Mouse (Mus musculus): Measurements from ENCODE around the gene Klhl12. TPM values are rescaled to one million over a fixed set of nuclear protein-coding genes. Genes with fewer than 3 reads are reported as not detected.

The Klhl12 gene
- polyA plus RNA-seq, 1 experiment, result 9.5 TPM

DNA sequence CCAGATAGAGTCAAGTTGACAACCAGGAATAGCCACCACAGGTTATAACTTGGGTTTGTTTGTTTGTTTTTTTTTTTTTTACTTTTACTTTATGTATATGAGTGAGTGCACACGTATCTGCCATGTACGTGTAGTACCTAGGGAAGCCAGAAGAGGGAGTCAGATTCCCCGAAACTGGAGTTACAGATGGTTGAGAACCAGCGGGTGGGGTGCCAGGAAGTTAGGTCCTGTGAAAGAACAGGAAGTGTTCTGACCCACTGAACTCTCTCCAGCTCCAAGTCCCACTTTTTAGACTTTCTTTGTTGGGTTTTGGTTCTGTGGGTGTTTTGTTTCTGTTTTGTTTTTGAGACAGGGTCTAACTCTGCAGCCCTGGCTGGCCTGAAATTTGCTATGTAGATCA lies 19.9 kb upstream of the Klhl12 start:
- no peak for TF ChIP-seq GATA1 (IDR thresholded peaks at IDR 0.05; ENCODE audit: low read length)

DNA sequence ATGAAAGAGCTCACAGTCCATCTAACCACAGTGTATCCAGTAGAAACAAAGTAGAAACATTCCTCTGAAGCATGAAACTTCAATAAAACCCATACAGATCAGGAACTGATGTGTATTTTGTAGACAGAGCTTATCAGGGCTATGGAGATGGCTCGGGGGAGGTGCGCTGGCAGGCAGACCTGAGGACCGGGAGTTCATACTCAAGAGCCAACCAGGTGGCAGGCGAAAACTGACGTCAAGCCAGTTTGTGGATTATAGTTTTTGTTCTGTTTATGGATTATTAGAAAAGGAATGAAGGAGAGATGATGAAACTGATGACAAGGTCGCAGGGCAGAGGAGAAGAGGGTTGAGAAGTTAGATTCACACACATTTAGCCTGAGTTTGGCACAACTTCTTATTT lies 14.9 kb upstream of the Klhl12 start:
- no peak for TF ChIP-seq GATA1 (IDR thresholded peaks at IDR 0.05; ENCODE audit: low read length)

DNA sequence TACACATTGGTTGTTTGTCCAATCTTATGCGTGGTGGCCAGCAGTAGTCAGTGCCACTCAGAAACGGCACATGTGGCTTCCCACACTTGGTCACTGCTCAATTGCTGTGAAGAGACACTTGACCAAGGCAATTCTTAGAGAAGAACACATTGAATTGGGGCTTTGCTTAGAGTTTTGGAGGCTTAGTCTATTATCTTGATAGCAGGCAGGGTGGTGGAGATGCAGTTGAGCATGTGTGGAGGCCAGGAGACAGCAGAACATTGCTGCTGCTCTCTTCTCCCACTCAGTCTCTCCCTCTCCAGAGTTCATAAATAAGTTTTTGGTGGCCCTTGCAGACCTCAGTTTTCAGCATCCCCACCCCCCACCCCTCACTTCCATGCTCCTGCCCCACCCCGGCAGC lies 12.9 kb upstream of the Klhl12 start:
- TF ChIP-seq GATA1 (IDR thresholded peaks at IDR 0.05; ENCODE audit: low read length), result no peak

DNA sequence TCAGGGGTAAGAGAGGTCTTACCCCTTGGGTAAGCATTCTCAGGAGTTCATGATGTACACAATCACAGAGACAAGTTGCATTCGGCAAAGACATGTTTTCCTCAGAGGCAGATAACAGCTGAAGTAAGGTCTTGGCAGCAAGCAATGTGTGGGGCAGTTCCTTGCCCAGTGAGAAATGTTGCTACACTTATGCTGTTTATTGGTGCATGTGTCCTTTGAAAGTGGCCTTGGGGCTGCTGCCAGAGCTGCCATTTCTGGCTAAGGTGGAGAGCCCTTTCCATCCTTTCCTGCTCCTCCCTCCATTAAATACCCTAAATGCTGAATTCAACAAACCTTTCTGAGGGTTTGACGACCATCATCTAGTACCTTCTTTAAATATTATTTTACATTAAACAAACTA lies 9.9 kb upstream of the Klhl12 start:
- TF ChIP-seq GATA1 (IDR thresholded peaks at IDR 0.05; ENCODE audit: low read length), result no peak

DNA sequence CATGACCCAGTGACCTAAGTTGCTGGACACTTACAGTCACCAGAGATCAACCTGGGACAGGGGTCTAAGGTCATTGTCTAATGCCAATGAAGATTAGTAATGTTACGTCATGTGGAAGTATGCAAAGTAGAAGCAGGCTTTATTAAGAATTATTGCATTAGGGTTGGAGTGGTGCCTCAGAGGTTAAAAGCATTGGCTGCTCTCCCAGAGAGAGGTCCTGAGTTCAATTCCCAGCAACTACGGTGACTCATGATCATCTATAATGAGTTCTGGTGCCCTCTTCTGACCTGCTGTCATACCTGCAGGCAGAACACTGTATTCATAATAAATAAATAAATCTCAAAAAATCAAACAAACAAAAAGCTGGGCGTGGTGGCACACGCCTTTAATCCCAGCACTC lies 5.1 kb upstream of the Klhl12 start:
- no peak for TF ChIP-seq GATA1 (IDR thresholded peaks at IDR 0.05; ENCODE audit: low read length)

DNA sequence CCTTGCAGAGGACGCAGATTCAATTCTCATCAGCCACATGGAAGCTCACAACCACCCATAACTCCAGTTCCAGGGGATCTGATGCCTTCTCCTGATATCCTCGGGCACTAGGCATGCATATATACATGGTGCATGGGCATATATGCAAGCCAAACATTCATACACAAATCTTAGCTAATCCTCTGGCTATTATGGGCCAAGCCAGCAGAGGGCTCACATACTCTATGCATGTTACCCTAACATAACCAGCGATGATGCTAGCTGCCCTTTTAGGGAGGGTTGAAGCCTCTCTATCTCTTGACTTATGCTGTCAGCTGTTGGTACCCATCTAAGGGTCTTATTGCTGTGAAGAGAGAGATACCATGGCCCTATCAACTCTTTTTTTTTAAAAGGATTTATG lies 4.3 kb upstream of the Klhl12 start:
- no peak for TF ChIP-seq GATA1 (IDR thresholded peaks at IDR 0.05; ENCODE audit: low read length)

DNA sequence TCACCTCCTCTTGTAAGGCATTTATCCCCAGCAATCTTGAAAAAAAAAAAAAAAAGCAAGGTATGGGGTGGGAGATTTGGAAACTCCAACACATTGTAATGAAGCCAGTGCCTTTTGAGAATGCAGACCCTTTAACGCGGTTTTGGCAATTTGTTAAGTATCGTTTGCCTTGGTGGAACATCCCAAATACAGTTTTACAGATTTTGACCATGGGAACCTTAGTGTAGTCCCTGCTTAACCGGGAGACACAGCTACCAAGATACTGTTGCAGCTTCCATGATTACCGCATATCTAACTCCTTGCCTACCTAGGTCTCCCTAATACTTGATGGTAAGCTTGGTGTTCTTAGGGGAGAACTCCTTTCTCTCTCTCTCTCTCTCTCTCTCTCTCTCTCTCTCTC lies 729 bp downstream of the Klhl12 start:
- TF ChIP-seq GATA1 (IDR thresholded peaks at IDR 0.05; ENCODE audit: low read length), result no peak

DNA sequence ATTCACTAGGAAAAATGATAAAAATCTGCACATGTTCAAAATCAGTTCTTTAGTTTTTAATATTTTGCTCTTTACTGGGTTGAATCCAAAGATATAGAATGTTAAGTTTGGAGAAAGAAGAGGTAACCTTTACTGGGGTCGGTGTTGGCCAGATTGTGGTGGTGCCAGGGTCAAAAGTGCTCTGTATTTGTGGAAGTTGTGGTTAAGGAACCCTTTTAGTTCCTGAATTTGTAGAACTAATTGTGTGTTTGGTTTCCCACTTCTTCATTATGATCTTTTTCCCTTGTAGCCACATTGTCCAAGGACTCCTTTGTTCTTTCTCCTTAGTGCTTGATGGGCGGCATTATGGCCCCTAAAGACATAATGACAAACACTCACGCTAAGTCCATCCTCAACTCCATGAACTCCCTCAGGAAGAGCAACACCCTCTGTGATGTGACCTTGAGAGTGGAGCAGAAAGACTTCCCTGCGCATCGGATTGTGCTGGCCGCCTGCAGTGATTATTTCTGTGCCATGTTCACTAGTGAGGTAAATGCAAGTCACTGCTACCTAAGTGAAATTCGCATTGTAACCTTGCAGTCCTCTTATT lies 2.9 kb downstream of the Klhl12 start:
- no peak for TF ChIP-seq GATA1 (IDR thresholded peaks at IDR 0.05; ENCODE audit: low read length)

DNA sequence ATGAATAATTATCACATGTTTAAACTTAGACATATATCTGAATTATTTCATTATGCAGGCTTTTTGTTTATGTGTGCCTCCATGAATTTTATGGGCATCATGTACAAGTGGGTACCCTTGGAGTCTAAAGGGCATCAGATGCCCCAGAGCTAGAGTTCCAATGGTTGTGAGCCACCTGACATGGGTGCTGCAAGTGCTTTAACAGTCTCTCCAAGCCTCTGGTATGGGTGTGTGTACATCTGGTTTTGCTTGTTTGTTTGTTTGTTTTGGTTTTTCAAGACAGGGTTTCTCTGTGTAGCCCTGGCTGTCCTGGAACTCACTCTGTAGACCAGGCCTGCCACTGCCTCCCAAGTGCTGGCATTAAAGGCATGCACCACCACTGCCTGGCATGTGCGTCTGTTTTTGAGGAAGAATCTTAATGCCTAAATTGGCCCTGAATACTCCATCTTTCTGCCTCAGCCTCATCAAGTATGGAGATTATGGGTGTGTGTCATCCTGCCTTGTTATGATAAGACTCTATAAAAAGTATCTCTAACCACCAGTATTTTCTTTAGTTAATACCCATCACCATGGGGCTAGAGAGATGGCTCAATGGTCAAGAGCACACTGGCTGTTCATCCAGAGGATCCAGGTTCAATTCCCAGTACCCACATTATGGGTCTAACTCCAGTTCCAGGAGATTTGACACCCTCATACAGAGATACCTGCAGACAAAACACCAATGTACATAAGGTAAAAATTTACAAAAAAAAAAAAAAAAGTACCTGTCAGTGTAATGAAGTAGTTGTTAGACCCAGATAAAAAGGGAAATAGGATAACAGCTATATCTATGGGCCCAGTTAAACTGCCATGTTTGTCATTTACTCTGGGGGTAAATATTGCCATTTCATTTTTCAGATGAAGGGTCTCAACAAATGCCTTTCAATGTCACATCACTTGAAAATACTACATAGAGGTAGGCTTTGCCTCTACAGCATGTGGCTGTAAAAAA lies 5.3 kb downstream of the Klhl12 start:
- TF ChIP-seq GATA1 (IDR thresholded peaks at IDR 0.05; ENCODE audit: low read length), result peak; percentile 66

DNA sequence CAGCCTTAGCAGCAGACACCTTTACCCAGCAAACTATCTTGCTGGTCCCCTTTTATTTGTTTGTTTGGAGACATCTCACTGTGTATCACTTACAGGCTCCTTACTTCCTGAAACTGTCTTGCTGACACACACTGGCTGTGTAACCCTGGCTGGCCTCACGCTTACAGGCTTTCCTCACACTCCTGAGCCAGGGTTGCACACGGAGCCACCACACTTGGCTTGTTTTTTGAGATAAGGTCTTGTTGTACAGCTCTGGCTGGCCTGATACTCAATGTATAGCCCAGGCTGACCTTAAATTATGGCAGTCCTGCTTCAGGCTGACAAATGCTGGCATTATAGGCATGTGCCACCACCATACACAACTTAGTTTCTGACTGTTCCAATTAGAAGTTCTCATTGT lies 29.3 kb downstream of the Klhl12 start:
- TF ChIP-seq GATA1 (IDR thresholded peaks at IDR 0.05; ENCODE audit: low read length), result no peak

DNA sequence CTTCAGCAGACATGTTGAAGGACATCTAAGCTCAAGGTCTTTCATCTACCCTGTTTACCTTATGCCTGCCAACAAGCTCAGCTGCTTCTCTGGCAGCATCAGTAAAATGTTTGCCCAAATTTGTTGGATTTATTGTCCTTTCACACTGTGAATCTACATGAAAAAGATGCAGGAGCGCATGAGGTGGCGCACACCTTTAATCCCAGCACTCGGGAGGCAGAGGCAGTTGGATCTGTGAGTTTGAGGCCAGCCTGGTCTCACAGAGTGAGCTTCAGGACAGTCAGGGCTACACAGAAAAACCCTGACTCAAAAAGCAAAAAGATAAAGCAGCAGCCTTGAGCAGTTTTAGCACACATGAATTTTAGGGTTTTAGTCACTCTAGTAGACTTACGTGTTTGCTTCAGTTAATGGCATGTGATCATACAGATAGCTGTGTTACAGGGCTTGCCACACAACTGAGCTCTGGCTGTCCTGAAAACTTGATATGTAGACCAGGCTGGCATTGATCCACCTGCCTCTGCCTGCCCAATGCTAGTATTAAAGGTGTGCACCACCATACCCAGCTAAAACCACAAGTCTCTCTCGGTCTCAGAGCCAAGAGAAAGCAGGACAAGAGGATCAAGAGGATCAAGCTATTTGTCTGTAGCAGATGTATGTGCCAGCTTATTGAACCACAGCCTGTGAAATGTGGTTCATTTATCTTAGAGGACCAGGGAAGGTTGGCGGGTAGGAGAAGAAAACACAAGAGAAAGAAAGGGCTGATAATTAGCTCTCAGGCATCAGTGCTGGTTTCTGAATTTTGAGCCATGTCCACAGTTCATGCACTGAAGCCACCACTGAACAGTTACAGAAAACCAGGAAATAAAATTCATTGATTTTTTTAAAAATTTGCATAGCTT lies 35.8 kb downstream of the Klhl12 start:
- TF ChIP-seq GATA1 (IDR thresholded peaks at IDR 0.05; ENCODE audit: low read length), result no peak

DNA sequence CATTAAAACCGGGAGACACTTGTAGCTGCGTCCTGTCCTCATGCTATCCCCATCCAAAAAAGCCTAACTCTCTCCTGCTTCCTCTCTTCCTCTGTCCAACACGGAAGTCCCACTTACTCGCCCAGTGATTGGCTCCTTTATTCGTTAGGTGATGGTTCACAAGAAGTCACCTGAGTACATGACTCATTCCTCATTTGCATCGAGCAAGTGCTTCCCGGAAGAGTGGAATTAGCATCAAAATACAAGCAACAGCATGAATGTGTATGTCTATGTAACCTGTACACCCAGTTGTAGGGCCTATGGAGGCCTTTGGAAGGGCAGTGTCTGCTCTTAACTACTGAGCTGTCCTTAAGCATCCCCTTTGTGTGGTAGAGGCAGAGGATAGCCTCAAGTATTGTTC lies 36.9 kb downstream of the Klhl12 start:
- TF ChIP-seq GATA1 (IDR thresholded peaks at IDR 0.05; ENCODE audit: low read length), result no peak

DNA sequence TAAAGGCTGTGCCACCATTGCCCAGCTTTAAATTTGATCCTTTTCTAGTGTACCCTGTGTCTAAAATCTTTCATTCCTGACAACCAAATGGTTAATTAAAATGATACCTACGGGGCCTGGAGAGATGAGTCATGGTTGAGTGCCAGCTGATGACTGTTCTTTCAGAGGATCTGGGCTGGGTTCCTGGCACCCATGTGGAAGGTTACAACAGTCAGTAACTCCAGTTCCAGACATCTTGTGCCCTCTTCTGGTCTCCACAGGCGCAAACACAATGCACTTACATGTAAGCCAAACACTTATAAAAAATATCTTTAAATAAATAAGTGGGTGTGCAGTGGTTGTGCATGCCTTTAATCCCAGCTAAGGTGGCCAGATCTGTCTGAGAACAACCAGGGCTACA lies 38.2 kb downstream of the Klhl12 start:
- TF ChIP-seq GATA1 (IDR thresholded peaks at IDR 0.05; ENCODE audit: low read length), result no peak

DNA sequence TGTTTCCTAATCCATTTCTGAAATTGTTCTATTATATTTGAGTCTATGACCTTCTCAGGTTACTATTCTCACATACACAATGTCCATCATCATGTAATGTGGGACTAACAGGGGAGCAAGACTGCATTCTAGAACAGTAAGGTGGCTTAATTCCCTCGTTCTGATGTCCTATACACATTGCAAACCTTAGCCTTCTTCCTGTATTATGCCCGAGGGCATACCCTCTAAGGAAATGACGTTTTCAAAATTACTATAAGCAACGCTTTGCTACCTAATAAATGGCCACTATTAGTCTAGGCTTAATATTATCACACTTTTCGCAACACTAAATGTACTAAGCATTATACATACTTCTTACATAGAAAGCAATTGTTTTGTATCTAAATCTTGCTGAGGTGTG lies 38.6 kb downstream of the Klhl12 start:
- no peak for TF ChIP-seq GATA1 (IDR thresholded peaks at IDR 0.05; ENCODE audit: low read length)

DNA sequence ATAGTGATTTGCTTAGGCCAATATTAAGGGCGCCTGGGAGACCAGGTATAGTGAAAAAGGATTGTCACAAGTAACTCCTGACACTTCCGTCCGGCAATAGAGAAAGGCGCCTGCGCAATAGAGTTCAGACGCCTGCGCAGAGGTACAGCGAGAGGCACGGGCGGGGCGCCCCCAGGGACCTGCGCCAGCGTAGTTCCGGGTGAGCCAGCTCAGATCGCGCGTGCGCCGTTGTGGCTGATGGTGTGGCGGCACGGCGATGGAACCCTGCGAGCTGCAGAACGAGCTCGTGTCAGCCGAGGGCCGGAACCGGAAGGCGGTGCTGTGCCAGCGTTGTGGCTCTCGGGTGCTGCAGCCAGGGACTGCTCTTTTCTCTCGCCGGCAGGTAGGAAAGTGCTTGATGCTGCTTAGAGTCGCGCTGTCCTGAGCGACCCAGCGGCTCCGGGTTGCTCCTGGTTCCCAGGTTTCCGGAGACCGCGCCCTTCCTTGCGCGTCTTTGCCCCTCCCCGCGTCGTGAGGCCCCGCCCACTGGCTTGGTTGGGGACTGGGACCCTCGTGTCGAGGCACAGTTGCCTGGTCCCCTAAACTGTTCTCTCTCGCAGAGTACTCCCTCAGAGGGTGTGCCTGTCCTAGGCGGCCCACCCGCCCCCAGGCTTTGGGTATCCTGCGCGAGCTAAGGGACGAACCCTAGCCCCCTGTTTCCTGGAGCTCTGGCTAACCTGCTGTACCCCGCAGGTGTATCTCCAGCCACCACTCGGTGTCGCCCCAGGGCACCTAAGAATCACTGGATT lies 39.3 kb downstream of the Klhl12 start, which contains the start of gene Rabif:
Gene Rabif, plus strand, starts transcription at position 221 of the 788 bp plus-strand sequence.
- TF ChIP-seq GATA1 (IDR thresholded peaks at IDR 0.05; ENCODE audit: low read length), result no peak
